Mouse (Mus musculus) v-Abl transformed pro-B cells (cell line): ENCODE measurements around the gene Gsx1.

ENCODE experiments used
- in situ Hi-C, 2 experiments: fragments of 400-800 bp; cut with MboI; formaldehyde crosslinking; loops; one replicate each; pipeline ENCODE4 v1.15.1; 2025; ENCODE audit not compliant: unreplicated experiment in 2 of 2

Gene Gsx1

DNA sequence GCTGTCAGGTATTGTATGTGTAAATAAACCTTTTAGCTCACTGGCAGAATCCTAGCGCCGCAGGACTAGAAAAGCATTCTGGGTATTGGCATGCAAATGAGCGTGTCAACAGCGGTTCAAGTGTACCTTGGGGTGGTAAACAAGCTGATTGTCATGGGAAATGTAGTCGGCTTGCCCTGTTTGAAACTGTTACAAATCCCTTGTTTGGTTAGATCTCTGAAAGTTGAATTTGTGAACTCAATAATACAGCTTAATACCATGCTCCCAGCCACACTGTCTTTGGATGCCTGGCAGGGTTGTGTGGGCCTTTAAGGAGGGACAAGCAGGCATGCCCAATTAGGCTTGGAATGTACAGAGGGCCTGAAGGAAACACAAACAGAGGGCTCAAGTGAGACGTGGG, 16.4 kb downstream of the Gsx1 start:
- in situ Hi-C loops, result no loop called here

DNA sequence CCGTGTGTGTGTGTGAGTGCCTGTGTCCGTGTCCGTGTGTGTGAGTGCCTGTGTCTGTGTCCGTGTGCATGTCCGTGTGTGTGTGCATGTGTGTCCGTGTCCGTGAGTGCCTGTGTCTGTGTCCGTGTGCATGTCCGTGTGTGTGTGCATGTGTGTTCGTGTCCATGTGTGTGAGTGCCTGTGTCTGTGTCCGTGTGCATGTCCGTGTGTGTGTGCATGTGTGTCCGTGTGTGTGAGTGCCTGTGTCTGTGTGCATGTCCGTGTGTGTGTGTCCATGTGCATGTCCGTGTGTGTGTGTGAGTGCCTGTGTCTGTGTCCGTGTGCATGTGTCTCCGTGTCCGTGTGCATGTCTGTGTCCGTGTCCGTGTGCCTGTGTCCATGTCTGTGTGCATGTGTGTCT, 19.4 kb downstream of the Gsx1 start:
- in situ Hi-C loops, result no loop called here

DNA sequence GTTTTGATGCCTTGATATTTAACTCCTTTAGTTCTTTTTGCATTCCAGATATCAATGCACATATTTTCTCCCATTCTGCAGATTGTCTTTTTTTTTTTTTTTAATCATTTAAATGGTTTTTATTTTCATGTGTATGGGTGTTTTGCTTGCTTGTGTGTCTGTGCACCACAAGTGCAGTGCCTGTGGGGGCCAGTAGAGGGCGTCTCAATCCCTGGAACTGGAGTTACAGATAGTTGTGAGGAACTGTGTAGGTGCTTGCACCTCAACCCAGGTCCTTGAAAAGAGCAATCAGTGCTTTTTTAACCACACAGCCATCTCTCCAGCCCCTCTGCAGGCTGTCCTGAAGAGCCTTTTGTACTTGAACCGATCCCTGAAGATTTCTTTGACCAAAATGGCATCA, 20.0 kb downstream of the Gsx1 start:
- in situ Hi-C loops, result no loop called here

DNA sequence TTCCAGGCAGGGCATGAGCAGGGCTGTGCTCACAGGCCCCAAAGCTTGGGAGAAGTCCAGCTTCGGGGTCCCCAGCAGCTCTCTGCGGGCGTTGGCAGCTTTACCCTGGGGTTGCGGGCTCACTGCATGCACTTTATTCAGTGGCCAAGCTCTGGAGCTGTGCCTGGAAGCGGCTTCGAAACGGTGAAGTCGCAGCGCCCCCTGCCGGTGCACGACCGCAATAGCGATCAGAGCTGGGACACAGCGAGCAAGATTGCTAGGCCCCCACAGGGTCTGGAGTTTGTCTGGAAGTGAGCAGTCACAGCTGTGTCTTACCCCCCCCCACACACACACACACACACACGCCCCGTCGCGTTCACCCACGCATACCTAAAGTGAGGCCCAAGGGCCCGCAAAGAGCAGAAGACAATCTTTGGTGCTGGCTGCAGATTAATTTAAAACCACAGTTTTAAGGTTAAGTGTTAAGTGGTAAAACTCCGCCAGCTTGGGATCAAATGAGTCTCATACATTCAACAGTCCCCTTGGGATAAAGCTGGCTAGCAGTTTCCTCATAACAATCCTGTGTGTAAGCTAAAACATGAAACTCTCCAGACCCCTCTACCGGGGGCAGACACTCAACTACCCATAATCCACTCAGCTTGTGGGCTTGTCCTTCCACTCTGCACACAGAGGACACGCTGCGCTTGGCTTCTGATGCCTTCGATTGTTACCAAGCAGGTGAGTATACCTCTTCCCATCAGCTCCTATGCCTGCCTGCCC, 39.0 kb downstream of the Gsx1 start:
- in situ Hi-C loops, result loop anchor here (5.0 to 25.0 kb wide), 7 partner anchors 90 to 665 kb away; partner anchors contain the start of gene Gm3415 (in 1 of the 2)

DNA sequence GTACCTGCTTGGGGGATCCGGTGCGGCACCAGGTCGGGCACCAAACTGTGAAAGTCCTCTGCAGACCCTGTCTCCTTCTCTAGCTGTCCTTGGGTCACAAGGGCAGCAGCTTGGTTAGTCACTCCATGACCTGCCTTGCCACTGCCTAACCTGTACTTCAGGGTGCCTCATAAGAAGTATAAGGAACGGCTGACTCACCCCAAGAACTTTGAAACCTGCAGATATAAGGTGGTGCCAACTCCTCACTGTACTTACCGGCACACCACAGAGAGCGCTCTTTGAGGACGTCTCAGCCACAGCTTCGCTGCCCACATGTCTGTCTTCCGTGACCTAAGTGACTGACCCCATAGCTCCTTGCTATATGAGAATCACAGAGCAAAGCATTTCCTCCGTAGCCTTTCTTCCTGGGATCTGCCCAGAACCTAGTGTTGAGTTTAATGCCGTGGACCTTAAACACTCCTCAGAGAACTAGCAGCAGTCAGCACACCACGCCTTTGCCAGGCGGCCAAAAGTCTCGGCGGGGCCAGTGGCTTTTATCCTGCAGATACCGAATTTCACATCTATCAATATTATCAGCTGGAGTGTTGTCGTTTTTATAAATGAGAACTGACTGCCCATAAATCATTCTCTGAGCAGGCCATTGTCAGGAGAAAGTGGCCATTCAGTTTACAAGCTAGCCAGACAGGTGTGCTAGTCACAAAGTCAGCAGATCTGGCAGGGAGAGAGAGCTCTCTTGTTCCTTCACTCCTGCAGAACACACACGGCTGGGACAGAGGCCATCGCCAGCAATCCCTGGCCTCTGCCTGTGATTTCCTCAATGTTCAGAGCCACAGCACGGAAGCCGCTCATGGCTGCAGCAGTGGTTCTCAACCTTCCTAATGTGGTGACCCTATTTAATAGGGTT, 47.2 kb downstream of the Gsx1 start:
- in situ Hi-C loops, result loop anchor here in 1 of 2 experiments (25.0 kb wide), 1 partner anchor 673 kb away; the partner anchor contains the start of gene Gm3415
